Mouse (Mus musculus): ENCODE data around the gene Ldhc. TPM values are rescaled to one million over a fixed set of nuclear protein-coding genes. Genes with fewer than 3 reads are reported as not detected.
A peak's percentile ranks its signal among the peaks of the same experiment; 100 is the strongest.
"Not testable (repeated sequence)": the region's sequence is repeated elsewhere in the genome, so short reads cannot be mapped to it uniquely, and the experiment has no call there.

Ldhc gene
- 0.12 TPM in 1 of 2 replicates, not detected in the other for polyA plus RNA-seq (2015; fragmentation: Nextera tagmentation; extraction: Ambion mirVana)

DNA sequence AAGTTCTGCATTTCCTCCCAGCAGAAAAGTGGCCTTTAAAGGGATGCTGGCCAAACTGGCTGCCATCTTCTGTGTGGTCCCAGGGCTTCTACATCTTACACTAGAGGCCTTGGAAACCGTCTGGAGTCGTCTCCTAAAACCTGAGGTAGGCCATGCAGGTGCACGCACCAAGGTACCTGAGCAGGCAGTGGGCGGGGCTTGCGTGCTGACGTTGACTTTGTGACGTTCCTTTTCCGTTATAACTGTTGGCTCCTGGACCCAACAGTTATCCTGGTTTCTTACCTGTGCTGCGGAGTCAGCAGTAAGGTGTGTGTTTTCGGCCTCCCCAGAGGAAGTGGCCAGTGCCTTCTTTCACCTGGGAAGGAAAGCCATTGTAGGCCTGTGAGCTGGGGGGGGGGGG lies at the start of gene Ldhc:
Gene Ldhc, plus strand, starts transcription at position 208 of the 400 bp plus-strand sequence.
- Histone ChIP-seq H3K36me3 (peaks cover 7% of the 10 kb centered on the region), H3K27ac (no peak within 1 kb of the TSS), H3K4me2 (no peak within 1 kb of the TSS), H3K27me3 (no peaks in the 10 kb centered on the region), H3K9ac (no peak within 1 kb of the TSS), H3K4me3 (replicated peaks) (no peak within 1 kb of the TSS), H3K9me3 (replicated peaks) (no peaks in the 10 kb centered on the region), H3K4me1 (no peaks in the 10 kb centered on the region)
- 40% methylated on average over 10 of the region's 10 CpGs for WGBS
- no peak for ATAC-seq (replicated peaks; ENCODE audit: low FRiP score)

DNA sequence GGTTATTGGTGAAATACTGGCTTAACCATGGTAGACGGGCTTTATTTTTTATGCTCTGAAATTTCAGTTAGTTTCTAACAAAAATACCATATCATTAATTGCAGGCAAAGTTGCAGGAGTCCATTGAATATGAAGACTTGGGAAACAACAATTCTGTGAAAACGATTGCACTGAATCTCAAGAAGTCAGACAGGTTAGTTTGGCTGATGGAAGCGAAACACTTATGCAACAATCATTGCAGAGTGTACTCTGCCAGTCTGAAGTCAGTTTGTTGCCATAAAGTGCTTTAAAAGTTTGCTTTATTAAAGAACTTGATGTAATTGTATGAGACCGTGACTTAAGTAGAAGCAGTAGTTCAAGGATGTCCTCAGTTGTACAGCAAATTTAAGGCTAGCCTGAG lies 47.0 kb upstream of the Ldhc start:
- Histone ChIP-seq H3K9ac (no peak overlapping the region), H3K36me3 (peaks cover 91% of the 10 kb centered on the region), H3K27ac (no peak overlapping the region), H3K9me3 (replicated peaks) (no peaks in the 10 kb centered on the region), H3K4me2 (no peak overlapping the region), H3K4me3 (replicated peaks) (no peak overlapping the region), H3K27me3 (no peaks in the 10 kb centered on the region), H3K4me1 (no peaks in the 10 kb centered on the region)
- WGBS = 91% methylated on average over 4 of the region's 4 CpGs
- ATAC-seq (replicated peaks; ENCODE audit: low FRiP score) = no peak

- H3K9me3 ChIP-seq (replicated peaks); H3K4me3 ChIP-seq (replicated peaks); H3K9ac ChIP-seq; H3K4me1 ChIP-seq; H3K27me3 ChIP-seq; H3K4me2 ChIP-seq: not testable (repeated sequence)
- 60% methylated on average over 15 of the region's 15 CpGs for WGBS
- peaks cover 79% of the 10 kb centered on the region for H3K36me3 ChIP-seq
- ATAC-seq (replicated peaks; ENCODE audit: low FRiP score) = 0 out of 2 replicates have a peak, but pooled peaks have one; percentile 58
- peak overlapping the region; percentile 62; the same call in 1 of the 2 replicates for H3K27ac ChIP-seq
These were observed 39.9 kb upstream of the Ldhc start for GRCm38 (mm10) chr7:46820876-46821632.

DNA sequence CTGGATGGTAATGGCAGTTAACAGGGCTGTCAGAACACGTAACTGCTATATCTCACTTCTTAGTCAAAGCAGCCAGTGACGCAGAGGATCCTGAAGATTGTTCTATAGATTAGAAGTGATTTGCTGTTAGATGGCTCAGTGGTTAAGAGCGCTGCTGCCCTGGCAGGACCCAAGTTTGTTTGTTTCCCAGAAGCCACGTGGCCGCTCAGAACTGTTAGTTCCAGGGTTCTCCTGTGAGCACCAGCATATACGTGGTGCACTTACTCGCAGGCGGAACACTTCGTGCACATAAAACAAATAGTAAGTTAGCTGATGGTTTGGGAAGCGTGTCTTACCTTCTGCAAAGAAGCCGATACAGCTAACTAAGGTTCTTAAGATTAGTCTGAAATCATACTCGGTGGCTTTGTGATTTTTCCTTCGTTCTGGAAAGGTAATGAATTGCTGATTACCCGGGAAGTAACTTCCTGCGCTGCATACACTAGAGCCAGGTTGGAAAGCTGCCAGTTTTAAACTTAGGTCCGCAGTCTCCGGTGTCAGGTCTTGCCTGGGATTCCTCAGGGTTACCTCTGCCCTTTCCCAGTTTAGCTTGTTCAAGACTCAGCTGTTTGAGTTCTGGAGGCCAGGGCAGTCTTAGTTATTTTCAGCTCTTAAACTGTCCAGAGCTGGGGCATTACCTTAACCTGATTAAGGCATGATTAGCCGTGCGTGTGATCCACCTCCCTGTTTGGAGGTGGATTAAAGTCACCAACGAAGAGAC lies 33.8 kb upstream of the Ldhc start:
- no peak overlapping the region for H3K9ac ChIP-seq

GRCm38 (mm10) chr7:46827803-46828184 lies 33.2 kb upstream of the Ldhc start:
- peak; percentile 40; the same call in 1 of the 2 replicates for ATAC-seq (replicated peaks; ENCODE audit: low FRiP score)
- WGBS = 94% methylated on average over 2 of the region's 2 CpGs
- Histone ChIP-seq H3K36me3 (peaks cover 18% of the 10 kb centered on the region), H3K9ac (no peak overlapping the region), H3K27ac (peak overlapping the region; percentile 60), H3K27me3 (no peaks in the 10 kb centered on the region), H3K4me3 (replicated peaks) (no peak overlapping the region), H3K4me1 (peaks cover 19% of the 10 kb centered on the region), H3K9me3 (replicated peaks) (no peaks in the 10 kb centered on the region), H3K4me2 (no peak overlapping the region)

More for the DNA sequence above, 33.8 kb upstream of the Ldhc start:
- Histone ChIP-seq H3K4me3 (replicated peaks) (no peak overlapping the region), H3K27me3 (no peaks in the 10 kb centered on the region), H3K27ac (peak overlapping the region; percentile 60), H3K9me3 (replicated peaks) (no peaks in the 10 kb centered on the region), H3K36me3 (peaks cover 24% of the 10 kb centered on the region), H3K4me1 (peaks cover 19% of the 10 kb centered on the region), H3K4me2 (peak overlapping the region; percentile 19; the same call in 1 of the 2 replicates)
- peak; percentile 22; the same call in 1 of the 2 replicates for ATAC-seq (replicated peaks; ENCODE audit: low FRiP score)
- WGBS = 50% methylated on average over 20 of the region's 20 CpGs

GRCm38 (mm10) chr7:46829911-46830310 lies 31.1 kb upstream of the Ldhc start:
- Histone ChIP-seq H3K9ac (no peak overlapping the region), H3K9me3 (replicated peaks) (no peaks in the 10 kb centered on the region), H3K27ac (no peak overlapping the region), H3K27me3 (no peaks in the 10 kb centered on the region), H3K4me3 (replicated peaks) (no peak overlapping the region), H3K4me2 (no peak overlapping the region), H3K36me3 (no peaks in the 10 kb centered on the region), H3K4me1 (peaks cover 25% of the 10 kb centered on the region)
- no peak for ATAC-seq (replicated peaks; ENCODE audit: low FRiP score)
- WGBS = 79% methylated on average over 12 of the region's 12 CpGs

- Histone ChIP-seq H3K36me3 (no peaks in the 10 kb centered on the region), H3K9me3 (replicated peaks) (no peaks in the 10 kb centered on the region), H3K9ac (no peak overlapping the region), H3K27me3 (no peaks in the 10 kb centered on the region), H3K4me3 (replicated peaks) (no peak overlapping the region), H3K4me1 (peaks cover 32% of the 10 kb centered on the region), H3K4me2 (no peak overlapping the region), H3K27ac (peak overlapping the region; percentile 32; the same call in 1 of the 2 replicates)
- 58% methylated on average over 13 of the region's 13 CpGs for whole genome bisulfite sequencing
- no peak for ATAC-seq (replicated peaks; ENCODE audit: low FRiP score)
These were observed 30.0 kb upstream of the Ldhc start for GRCm38 (mm10) chr7:46830799-46831590.

- Histone ChIP-seq H3K9me3 (replicated peaks) (no peaks in the 10 kb centered on the region), H3K4me3 (replicated peaks) (no peak overlapping the region), H3K27me3 (no peaks in the 10 kb centered on the region), H3K9ac (no peak overlapping the region), H3K36me3 (no peaks in the 10 kb centered on the region), H3K4me2 (no peak overlapping the region), H3K4me1 (peaks cover 32% of the 10 kb centered on the region), H3K27ac (no peak overlapping the region)
- WGBS = 77% methylated on average over 8 of the region's 8 CpGs
- no peak for ATAC-seq (replicated peaks; ENCODE audit: low FRiP score)
These were observed 29.3 kb upstream of the Ldhc start for GRCm38 (mm10) chr7:46831693-46832092.

DNA sequence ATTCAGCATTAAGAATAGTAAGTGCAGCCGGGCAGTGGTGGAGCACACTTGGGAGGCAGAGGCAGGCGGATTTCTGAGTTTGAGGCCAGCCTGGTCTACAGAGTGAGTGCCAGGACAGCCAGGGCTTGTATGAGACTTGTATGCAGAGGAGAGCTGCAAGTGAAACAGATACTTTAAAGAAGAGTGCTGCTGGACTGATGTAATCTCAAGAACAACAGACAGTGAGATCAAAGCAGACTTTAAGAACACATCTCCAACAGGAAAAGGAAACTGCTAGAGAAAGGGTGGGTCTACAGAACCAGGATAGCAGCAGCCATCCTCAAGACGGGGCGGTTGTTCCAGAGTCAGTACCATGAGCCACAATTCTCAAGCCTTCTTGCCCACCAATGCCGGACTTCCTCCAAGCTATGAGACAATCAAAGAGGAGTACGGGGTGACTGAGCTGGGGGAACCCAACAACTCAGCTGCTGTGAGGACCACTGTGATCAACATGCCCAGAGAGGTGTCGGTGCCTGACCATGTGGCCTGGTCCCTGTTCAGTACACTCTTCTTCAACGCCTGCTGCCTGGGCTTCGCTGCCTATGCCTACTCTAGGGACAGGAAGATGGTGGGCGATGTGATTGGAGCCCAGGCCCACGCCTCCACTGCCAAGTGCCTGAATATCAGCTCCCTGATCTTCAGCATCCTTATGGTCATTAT lies 28.7 kb upstream of the Ldhc start:
- H3K4me2 ChIP-seq; H3K9ac ChIP-seq; H3K4me3 ChIP-seq (replicated peaks); H3K27ac ChIP-seq; H3K27me3 ChIP-seq; ATAC-seq (replicated peaks; ENCODE audit: low FRiP score); H3K36me3 ChIP-seq; H3K9me3 ChIP-seq (replicated peaks): not testable (repeated sequence)
- H3K4me1 ChIP-seq = peaks cover 31% of the 10 kb centered on the region
- WGBS = 88% methylated on average over 11 of the region's 11 CpGs

DNA sequence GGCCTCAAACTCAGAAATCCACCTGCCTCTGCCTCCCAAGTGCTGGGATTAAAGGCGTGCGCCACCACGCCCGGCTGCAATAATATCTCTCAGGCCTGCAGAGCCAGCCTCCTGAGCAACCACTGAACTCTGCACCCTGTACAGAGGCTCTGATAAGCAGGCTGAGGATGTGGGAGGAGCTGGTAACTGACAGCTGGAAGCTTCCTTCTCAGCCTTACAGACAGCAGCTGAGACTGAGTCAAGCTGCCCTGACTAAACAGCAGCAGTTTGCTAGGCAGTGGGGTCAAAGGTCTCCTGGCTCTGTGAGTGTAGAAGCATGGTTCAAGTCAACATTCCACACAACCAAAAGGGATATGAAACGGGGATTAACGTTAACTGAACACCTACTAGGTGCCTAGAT lies 27.7 kb upstream of the Ldhc start:
- Histone ChIP-seq H3K4me3 (replicated peaks) (no peak overlapping the region), H3K27ac (no peak overlapping the region)
- 55% methylated on average over 6 of the region's 6 CpGs for WGBS

DNA sequence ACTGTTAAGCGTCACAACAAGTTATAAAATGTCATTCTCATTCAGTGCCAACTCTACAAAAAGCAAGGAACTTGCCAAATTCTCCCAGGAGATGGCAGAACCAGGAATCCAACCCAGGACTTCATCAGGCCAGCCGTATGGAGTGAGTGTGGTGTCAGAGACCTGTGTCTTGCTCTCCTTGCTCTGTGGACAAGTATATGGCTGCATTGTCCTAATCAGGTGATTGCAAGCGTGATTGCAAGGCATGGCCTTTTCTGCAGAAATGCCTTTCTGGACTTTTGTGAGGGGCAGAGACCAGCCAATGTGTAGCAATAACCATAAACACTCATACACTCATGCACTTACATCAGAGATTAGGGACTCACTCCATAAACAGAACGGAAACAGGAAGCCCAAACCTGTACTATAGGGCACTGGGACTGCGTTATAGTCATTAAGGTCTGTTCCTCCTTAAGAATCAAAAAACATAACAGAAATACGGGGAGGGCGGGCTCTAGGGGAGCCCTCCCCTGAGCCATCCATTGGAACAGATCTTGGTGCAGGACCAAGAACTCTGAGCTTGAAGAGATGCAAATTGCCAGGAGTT lies 27.2 kb upstream of the Ldhc start:
- no peaks in the 10 kb centered on the region for H3K9me3 ChIP-seq (replicated peaks)
- no peak overlapping the region for H3K4me2 ChIP-seq
- H3K4me3 ChIP-seq (replicated peaks) = no peak overlapping the region
- H3K36me3 ChIP-seq = no peaks in the 10 kb centered on the region
- WGBS = 85% methylated on average over 7 of the region's 7 CpGs
- no peak overlapping the region for H3K9ac ChIP-seq
- peaks cover 39% of the 10 kb centered on the region for H3K4me1 ChIP-seq
- no peaks in the 10 kb centered on the region for H3K27me3 ChIP-seq
- ATAC-seq (replicated peaks; ENCODE audit: low FRiP score) = no peak
- no peak overlapping the region for H3K27ac ChIP-seq

More for the DNA sequence above, 27.7 kb upstream of the Ldhc start:
- no peaks in the 10 kb centered on the region for H3K36me3 ChIP-seq
- no peaks in the 10 kb centered on the region for H3K27me3 ChIP-seq
- H3K9me3 ChIP-seq (replicated peaks) = no peaks in the 10 kb centered on the region
- no peak overlapping the region for H3K9ac ChIP-seq
- H3K4me1 ChIP-seq = peaks cover 34% of the 10 kb centered on the region
- no peak overlapping the region for H3K4me2 ChIP-seq
- ATAC-seq (replicated peaks; ENCODE audit: low FRiP score) = peak; percentile 75
